Mouse (Mus musculus): ENCODE measurements around the gene Rassf5.

DNA sequence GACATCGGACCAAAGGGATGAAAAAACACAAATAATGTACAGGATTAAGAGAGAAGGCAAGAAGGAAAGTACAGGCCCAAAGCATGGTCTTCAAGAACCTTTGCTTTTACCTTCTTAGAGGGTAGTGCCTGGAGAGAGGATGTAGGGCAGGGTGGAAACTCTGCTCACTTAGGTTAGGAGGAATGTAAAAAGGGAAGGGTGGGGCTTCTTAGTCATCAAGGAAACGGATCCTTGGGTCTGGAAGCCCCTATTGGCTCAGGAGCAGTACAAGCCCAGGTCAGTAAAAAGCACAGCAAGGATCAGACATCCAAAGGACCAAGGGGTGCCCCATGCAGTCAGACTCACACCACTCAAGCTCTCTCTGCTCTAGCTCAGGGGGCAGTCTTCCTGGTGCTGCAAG lies 42.2 kb upstream of the Rassf5 start:
- no peak for TF ChIP-seq POLR2A (IDR thresholded peaks at IDR 0.05; ENCODE audit: control insufficient read depth, extremely low read depth, insufficient read depth, low read length, poor library complexity)
- TF ChIP-seq CTCF (IDR thresholded peaks at IDR 0.05; ENCODE audit: borderline replicate concordance, control insufficient read depth, extremely low read depth, insufficient read depth, low read length, poor library complexity), result no peak
